Mouse (Mus musculus): ENCODE results near the gene Atp8a2. TPM values are rescaled to one million over a fixed set of nuclear protein-coding genes. Genes with fewer than 3 reads are reported as not detected.

Atp8a2 gene
- polyA plus RNA-seq, 1 experiment from 2014 or later, result 36.6 TPM

DNA sequence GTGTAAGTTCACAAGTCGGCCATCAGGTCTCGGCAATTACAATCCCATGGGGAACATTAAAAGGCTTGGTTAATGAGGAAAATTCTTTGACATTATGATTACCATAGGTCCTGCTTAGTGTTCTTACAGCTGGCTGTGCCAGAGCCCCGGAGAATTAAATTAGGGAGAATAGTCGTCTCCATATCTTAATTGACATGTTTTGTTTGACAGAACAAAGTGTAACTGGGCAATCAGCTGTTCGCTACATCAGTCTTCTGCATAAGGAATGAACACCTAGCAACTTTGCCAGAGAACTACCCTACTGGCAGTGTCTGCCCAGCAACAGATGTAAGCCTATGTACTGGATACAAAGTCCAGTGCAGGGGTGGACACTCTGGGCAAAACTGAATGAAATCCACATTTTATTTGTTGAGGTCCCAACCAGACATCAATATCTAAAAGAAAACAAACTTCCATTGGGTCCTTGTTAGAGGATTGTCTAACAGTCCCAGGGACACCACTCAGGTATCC lies 225.7 kb downstream of the Atp8a2 start:
- ATAC-seq (ENCODE audit: low read depth), result no peak
- Histone ChIP-seq H3K4me1 (replicated peaks) (peaks cover 24% of the 10 kb centered on the region), H3K4me2 (no peak overlapping the region), H3K9me3 (no peaks in the 10 kb centered on the region), H3K4me3 (no peak overlapping the region), H3K36me3 (no peaks in the 10 kb centered on the region), H3K27me3 (no peaks in the 10 kb centered on the region), H3K9ac (no peak overlapping the region), H3K27ac (replicated peaks) (no peak overlapping the region)
- 49% methylated on average over 5 of the region's 5 CpGs for WGBS

DNA sequence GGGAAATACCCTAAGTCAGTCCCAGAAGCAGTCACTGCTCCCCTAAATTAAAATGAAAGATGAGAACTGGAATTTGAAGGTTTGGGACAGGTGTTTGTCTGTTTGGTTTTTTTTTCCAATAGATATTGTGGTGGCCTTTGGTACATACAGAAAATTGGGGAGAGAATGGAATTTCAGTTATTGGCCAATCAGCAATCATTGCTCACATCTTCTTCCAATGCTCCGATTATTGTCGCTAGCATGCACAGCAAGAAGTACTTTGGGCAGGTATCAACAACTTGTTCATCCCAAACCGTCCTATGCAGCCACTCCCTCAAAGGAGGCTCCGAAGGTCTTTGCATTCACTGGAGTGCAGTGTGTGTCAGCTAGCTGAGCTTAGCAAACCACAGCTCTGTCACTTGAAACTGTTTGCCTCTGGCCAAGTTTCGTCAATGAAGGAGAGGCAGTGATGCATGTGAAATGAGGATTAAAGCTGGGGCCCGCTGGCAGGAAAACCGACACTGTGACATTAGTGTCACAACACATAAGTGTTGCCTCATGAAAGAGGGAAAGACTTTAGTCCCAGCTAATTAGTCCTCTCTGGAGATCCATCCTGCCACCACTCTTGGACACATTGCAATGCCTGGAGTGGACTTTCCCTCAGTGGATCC lies 227.4 kb downstream of the Atp8a2 start:
- Histone ChIP-seq H3K9me3 (no peaks in the 10 kb centered on the region), H3K4me3 (no peak overlapping the region), H3K27ac (replicated peaks) (no peak overlapping the region), H3K4me2 (no peak overlapping the region), H3K4me1 (replicated peaks) (peaks cover 24% of the 10 kb centered on the region), H3K27me3 (no peaks in the 10 kb centered on the region), H3K9ac (no peak overlapping the region), H3K36me3 (no peaks in the 10 kb centered on the region)
- ATAC-seq (ENCODE audit: low read depth), result 0 out of 2 replicates have a peak, but pooled peaks have one; percentile 53
- 43% methylated on average over 7 of the region's 7 CpGs for WGBS

DNA sequence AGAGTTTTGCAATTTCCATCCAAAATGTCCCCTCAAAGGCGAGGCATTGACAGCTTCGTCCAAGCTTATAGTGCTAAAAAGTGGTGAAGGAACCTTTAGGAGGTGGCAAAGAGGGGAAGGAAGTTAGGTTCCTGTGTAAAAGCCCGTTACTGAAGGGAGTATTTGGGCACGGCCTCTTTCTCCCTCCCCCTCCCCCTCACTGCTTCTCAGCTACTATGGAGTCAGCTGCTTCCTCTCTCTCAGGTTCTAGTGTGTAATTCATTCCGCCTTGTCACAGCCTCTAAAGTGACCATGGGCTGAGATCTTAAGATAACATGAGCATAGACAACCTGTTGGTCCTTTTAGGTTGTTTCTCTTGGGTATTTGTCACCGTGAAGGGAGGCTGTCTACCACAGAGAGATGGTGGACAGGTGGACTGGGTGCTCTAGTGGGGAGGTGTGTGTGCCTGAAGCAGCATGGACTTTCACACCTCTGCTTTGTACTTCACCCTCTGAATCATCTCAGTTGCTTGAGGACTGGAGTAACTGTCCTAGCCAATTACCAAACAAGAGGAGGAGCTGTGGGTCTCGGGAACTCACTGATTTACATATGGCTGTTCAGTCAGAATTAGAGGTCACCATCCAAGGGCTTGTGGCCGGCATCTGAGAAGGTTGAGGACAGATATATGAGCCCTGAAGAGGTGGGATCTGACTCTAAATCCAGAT lies 229.0 kb downstream of the Atp8a2 start:
- 84% methylated on average over 8 of the region's 8 CpGs for WGBS
- Histone ChIP-seq H3K27ac (replicated peaks) (no peak overlapping the region), H3K4me1 (replicated peaks) (peaks cover 24% of the 10 kb centered on the region), H3K9me3 (no peaks in the 10 kb centered on the region), H3K4me3 (no peak overlapping the region), H3K4me2 (no peak overlapping the region), H3K27me3 (no peaks in the 10 kb centered on the region), H3K36me3 (no peaks in the 10 kb centered on the region), H3K9ac (no peak overlapping the region)
- ATAC-seq (ENCODE audit: low read depth), result no peak

DNA sequence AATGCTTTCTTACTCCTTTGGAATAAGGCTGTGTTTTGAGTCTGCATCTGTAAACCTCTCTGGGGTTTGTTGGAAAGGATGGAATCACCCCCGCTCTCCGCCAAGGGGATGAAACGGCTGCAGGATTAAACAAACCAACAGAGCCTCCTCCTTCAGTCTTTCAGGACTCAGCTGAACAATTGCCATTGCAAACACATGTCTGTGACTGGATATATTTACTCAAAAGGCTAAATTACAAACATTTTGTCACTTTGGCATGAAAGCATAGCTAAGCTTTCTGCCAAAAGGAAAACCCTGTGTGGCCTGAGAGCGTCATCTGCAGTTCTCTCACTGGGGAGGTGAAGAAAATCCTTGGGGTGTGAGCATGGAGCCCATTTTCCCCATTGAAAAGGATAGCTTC lies 230.0 kb downstream of the Atp8a2 start:
- no peak for ATAC-seq (ENCODE audit: low read depth)
- Histone ChIP-seq H3K27ac (replicated peaks) (no peak overlapping the region), H3K9me3 (no peaks in the 10 kb centered on the region), H3K9ac (no peak overlapping the region), H3K27me3 (no peaks in the 10 kb centered on the region), H3K4me3 (no peak overlapping the region), H3K36me3 (no peaks in the 10 kb centered on the region), H3K4me2 (no peak overlapping the region), H3K4me1 (replicated peaks) (peaks cover 24% of the 10 kb centered on the region)
- 85% methylated on average over 4 of the region's 4 CpGs for WGBS

DNA sequence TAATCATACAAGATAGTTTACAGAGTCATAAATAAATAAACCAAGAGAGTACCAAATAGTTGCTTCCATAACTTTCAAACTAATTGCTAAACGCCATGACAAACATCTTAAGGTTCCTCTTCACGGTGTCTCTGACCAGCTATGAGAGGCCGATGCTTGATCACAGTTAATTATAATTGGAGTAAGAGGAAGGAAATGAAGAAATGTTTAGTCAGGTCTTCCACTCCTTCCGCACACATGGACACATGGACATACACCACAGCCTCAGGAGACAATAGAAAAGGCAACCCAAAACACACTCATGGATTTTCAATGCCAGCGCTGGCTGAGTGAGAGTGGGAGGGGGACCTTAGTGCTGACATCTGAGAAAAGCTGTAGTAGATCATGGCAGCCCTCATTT lies 232.4 kb downstream of the Atp8a2 start:
- Histone ChIP-seq H3K9me3 (no peaks in the 10 kb centered on the region), H3K9ac (no peak overlapping the region), H3K27me3 (no peaks in the 10 kb centered on the region), H3K36me3 (no peaks in the 10 kb centered on the region), H3K4me3 (no peak overlapping the region), H3K4me1 (replicated peaks) (peaks cover 15% of the 10 kb centered on the region), H3K27ac (replicated peaks) (no peak overlapping the region), H3K4me2 (no peak overlapping the region)
- ATAC-seq (ENCODE audit: low read depth), result no peak
- WGBS, result 91% methylated on average over 5 of the region's 5 CpGs

DNA sequence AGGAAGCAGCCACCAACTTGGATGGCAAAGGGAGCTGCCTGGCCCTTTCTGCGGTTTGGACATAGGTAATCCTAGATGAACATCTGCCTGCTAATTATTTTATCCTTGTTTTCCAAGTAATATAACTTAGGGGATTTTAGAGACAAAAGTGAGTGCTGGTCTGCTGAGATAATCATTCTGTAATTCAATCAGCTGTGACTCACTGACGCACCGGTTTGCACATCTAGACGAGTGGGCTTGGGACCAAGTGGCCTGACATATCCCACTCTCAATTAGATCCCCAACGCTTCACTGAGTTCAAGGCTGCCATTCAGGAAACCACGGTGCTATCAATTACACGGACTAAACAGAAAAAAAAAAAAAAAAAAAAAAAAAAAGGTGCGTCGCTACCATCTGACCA lies 236.0 kb downstream of the Atp8a2 start:
- Histone ChIP-seq H3K9me3 (no peaks in the 10 kb centered on the region), H3K4me2 (no peak overlapping the region), H3K4me3 (no peak overlapping the region), H3K4me1 (replicated peaks) (0 out of 2 replicates have a peak, but pooled peaks cover 8% of the 10 kb centered on the region), H3K36me3 (no peaks in the 10 kb centered on the region), H3K27ac (replicated peaks) (no peak overlapping the region), H3K9ac (no peak overlapping the region), H3K27me3 (no peaks in the 10 kb centered on the region)
- ATAC-seq (ENCODE audit: low read depth), result no peak
- 49% methylated on average over 9 of the region's 9 CpGs for WGBS

DNA sequence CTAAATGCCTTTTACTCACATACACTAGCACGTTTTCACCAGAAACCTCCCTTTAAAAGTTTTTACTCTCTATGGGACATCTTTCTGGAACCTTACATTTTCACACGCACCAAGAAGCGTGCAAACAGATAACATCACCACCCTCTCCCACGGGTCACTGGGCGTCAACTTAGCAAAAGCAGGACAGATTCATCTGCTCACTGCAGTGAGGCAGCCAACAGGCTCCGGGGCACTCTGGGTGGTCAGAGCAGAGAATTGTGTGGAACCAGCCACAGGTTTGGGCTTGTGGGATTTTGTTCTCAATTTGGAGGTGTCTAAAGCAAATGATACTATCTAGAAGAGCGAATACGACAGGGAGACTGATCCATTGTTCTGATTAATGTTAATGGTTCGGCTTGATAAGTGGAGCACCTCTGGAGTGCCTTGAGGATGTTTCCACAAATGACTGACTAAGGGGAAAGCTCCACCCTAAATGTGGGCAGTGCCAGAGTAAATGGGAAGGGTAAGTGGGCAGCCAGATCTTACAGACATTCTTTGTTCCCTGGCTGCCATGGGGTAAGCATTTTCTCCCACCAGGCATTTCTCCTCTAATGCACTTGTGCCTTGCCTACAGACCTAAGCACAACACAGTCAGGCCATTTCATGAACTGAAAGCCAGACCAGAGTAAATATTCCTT lies 236.6 kb downstream of the Atp8a2 start:
- Histone ChIP-seq H3K9me3 (no peaks in the 10 kb centered on the region), H3K4me1 (replicated peaks) (0 out of 2 replicates have a peak, but pooled peaks cover 8% of the 10 kb centered on the region), H3K4me2 (no peak overlapping the region), H3K36me3 (no peaks in the 10 kb centered on the region), H3K27ac (replicated peaks) (no peak overlapping the region), H3K27me3 (no peaks in the 10 kb centered on the region), H3K4me3 (no peak overlapping the region), H3K9ac (no peak overlapping the region)
- WGBS, result 78% methylated on average over 9 of the region's 9 CpGs
- ATAC-seq (ENCODE audit: low read depth), result no peak

DNA sequence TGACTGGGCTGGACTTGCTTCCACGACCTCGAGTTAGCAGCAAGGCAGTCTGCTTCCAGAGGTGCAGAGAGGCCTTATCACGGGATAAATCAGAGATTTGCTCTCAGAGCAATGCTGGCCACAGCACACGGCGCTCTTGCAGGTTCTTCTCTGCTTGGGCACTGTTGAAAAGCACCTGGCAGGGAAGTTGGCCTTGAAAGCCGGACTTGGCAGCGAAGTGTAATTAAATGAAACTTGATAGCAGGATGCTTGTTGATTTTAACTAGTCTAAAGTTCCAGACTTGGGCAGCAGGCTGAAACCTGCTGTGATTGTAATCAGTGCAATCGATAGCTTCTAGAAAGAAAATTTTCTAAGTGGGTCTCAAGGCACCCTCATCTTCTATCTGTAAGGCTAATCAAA lies 237.3 kb downstream of the Atp8a2 start:
- WGBS, result 79% methylated on average over 8 of the region's 8 CpGs

DNA sequence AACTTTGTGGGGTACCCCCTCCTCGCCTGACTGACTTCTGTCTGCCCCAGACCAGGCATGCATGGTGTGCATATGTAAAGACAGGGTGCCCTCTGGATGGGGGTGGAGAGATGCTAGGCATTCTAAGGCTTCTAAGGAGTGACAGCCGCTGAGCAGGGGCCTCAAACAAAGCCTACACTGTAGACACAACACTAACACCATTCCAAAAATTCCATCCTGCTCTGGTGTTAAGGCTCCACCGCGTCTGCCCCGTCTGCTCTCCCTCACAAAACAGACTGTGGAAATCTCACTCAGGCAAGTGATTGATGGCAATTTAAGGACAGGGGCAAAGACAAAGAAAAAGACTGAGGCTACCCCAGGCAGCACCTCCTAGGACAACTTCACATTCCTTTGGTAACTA lies 247.0 kb downstream of the Atp8a2 start:
- Histone ChIP-seq H3K4me3 (no peak overlapping the region), H3K27ac (replicated peaks) (no peak overlapping the region), H3K9ac (no peak overlapping the region), H3K36me3 (no peaks in the 10 kb centered on the region), H3K4me1 (replicated peaks) (no peaks in the 10 kb centered on the region), H3K27me3 (no peaks in the 10 kb centered on the region), H3K4me2 (no peak overlapping the region), H3K9me3 (no peaks in the 10 kb centered on the region)
- ATAC-seq (ENCODE audit: low read depth), result no peak
- 3% methylated on average over 5 of the region's 5 CpGs for WGBS

More for the DNA sequence above, 237.3 kb downstream of the Atp8a2 start:
- ATAC-seq (ENCODE audit: low read depth), result no peak
- H3K4me2 ChIP-seq, result no peak overlapping the region
- no peak overlapping the region for H3K9ac ChIP-seq
- no peaks in the 10 kb centered on the region for H3K27me3 ChIP-seq
- H3K4me3 ChIP-seq, result no peak overlapping the region
- H3K9me3 ChIP-seq, result no peaks in the 10 kb centered on the region
- H3K4me1 ChIP-seq (replicated peaks), result 0 out of 2 replicates have a peak, but pooled peaks cover 8% of the 10 kb centered on the region
- H3K27ac ChIP-seq (replicated peaks), result no peak overlapping the region
- H3K36me3 ChIP-seq, result no peaks in the 10 kb centered on the region

DNA sequence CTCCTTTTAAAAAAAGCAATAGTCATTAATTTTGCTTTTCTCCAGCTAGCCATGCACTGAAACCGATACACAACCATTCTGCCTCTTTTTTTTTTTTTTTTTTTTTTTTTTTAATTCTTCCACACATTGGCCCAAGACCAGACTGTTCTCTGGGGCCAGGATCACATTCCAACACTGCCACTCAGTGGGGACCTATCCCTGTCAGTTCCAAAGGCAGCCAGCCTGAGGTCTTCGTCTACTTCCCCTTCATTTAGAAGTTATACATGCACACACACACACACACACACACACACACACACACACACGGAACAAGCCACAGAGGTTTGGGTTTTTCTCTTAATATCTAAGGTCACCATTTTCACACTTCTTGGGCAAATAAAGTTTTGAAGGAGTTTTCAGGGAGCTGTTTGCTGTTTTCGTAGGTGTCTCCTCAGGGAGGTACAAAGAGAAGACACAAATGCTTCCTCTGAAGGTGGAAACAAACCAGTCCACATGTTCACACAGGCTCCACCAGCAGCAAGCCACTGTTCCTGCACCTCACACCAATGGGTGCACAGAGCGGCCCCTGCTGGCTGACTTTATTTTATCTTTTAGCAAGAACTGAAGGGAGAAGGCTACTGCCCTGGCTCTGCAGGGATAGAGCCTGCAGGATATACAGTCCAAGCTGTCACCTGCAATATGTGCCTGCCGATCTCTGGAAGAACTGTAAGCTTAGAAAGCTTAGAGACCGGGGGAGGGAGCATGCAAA lies 253.9 kb downstream of the Atp8a2 start:
- ATAC-seq (ENCODE audit: low read depth), result peak; percentile 87
- Histone ChIP-seq H3K36me3 (no peaks in the 10 kb centered on the region), H3K9me3 (no peaks in the 10 kb centered on the region), H3K4me2 (no peak overlapping the region), H3K9ac (no peak overlapping the region), H3K4me3 (no peak overlapping the region), H3K4me1 (replicated peaks) (no peaks in the 10 kb centered on the region), H3K27ac (replicated peaks) (no peak overlapping the region), H3K27me3 (no peaks in the 10 kb centered on the region)
- 38% methylated on average over 7 of the region's 7 CpGs for WGBS

DNA sequence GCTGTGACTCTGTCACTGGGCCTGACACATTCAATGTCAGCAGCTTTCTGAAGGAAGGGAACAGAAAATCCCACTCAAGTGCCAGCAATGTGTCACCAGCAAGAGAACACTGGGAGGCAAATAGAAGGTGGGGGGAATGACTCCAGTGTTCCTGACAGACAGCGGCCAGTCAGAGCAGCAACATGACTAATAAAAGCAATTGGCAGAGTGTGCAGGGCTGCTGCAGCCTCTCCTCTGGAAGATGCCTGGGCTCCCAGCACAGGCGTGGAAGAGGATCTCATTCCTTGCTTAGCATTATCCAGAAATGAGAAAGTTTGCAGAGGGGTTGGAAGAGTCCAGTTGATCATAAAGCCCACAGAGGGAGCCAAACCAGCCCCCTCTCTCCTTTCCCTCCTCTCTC lies 254.8 kb downstream of the Atp8a2 start:
- Histone ChIP-seq H3K4me2 (no peak overlapping the region), H3K36me3 (no peaks in the 10 kb centered on the region), H3K9ac (no peak overlapping the region), H3K4me3 (no peak overlapping the region), H3K4me1 (replicated peaks) (no peaks in the 10 kb centered on the region), H3K9me3 (no peaks in the 10 kb centered on the region), H3K27me3 (no peaks in the 10 kb centered on the region), H3K27ac (replicated peaks) (no peak overlapping the region)
- 69% methylated on average over 2 of the region's 2 CpGs for WGBS
- no peak for ATAC-seq (ENCODE audit: low read depth)

DNA sequence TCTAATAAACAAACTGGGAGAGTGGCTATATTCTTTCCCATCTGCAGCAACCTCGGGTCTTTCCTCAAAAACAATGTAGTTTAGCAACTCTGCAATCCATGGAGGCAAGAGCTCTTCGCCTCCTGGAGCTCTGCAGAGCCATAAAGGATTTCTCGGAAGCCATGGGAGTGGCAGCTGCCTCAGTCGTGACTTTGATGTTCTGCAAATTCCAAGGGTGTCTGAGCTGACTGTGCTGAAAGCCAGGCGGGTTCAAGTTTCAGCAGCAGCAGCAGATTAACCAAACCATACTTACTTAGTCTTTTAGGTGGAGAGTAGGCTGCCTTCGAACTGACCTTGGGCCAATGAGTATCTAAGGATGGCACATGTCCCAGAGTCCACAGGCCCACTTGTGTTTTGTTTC lies 264.6 kb downstream of the Atp8a2 start:
- ATAC-seq (ENCODE audit: low read depth), result no peak
- H3K27ac ChIP-seq (replicated peaks), result peak overlapping the region; percentile 35; the same call in 1 of the 2 replicates
- H3K9me3 ChIP-seq, result no peaks in the 10 kb centered on the region
- no peak overlapping the region for H3K4me3 ChIP-seq
- no peaks in the 10 kb centered on the region for H3K36me3 ChIP-seq
- no peak overlapping the region for H3K9ac ChIP-seq
- H3K4me2 ChIP-seq, result no peak overlapping the region
- peaks cover 14% of the 10 kb centered on the region for H3K4me1 ChIP-seq (replicated peaks)
- 31% methylated on average over 6 of the region's 6 CpGs for WGBS
- H3K27me3 ChIP-seq, result no peaks in the 10 kb centered on the region
